Mouse (Mus musculus) CH12.LX (cell line): ENCODE results near the gene Fam168a. TPM values are rescaled to one million over a fixed set of nuclear protein-coding genes. Genes with fewer than 3 reads are reported as not detected.

ENCODE experiments used
- DNase-seq: peaks from one replicate; pipeline ENCODE4 v3.0.0-alpha.2; 2013; ENCODE audit errors: extremely low read depth
- H3K27ac ChIP-seq: 2 replicates; pipeline ENCODE4 v1.5.1; 2012; ENCODE audit warnings: low read depth, mild to moderate bottlenecking, control low read depth, moderate library complexity; ENCODE audit not compliant: insufficient read depth
- H3K27me3 ChIP-seq: replicated peaks from 2 replicates; pipeline ENCODE3; 2012; ENCODE audit warnings: inconsistent platforms
- H3K36me3 ChIP-seq, 2 experiments: replicated peaks in 1 of 2; 2 replicates each; pipeline versions ENCODE3 to v1.6.1; 2012; ENCODE audit warnings: inconsistent platforms in 1 of 2, low read length in 1 of 2, mild to moderate bottlenecking in 1 of 2, mixed read lengths in 1 of 2, moderate library complexity in 1 of 2; ENCODE audit not compliant: control insufficient read depth in 1 of 2, insufficient read depth in 1 of 2
- H3K4me1 ChIP-seq, 2 experiments: 2 replicates each; pipeline ENCODE4 v1.6.1; 2012; ENCODE audit warnings: inconsistent platforms in 1 of 2, moderate library complexity in 1 of 2; ENCODE audit not compliant: insufficient read depth in 2 of 2, control insufficient read depth in 1 of 2
- H3K4me2 ChIP-seq: 2 replicates; pipeline ENCODE4 v1.6.1; 2012; ENCODE audit warnings: low read depth, mild to moderate bottlenecking, control low read depth; ENCODE audit not compliant: poor library complexity, insufficient read depth, severe bottlenecking
- H3K4me3 ChIP-seq, 3 experiments: fragments of 150-350 bp in 1 of 3; sonication (generic) in 1 of 3; replicated peaks in 1 of 3; 2 replicates each; pipeline versions ENCODE3 to v1.5.1; 2011 to 2012; ENCODE audit warnings: low read depth in 2 of 3, low read length in 2 of 3, mild to moderate bottlenecking in 2 of 3, moderate library complexity in 2 of 3, control low read depth in 1 of 3, improper control_type of control experiment in 1 of 3, inconsistent platforms in 1 of 3, mixed read lengths in 1 of 3; ENCODE audit not compliant: poor library complexity in 1 of 3
- H3K79me2 ChIP-seq: replicated peaks from 2 replicates; pipeline ENCODE4 v1.6.1; 2012; ENCODE audit warnings: mild to moderate bottlenecking, moderate library complexity; ENCODE audit not compliant: control insufficient read depth, poor library complexity, insufficient read depth, severe bottlenecking; ENCODE audit errors: extremely low read depth
- H3K9ac ChIP-seq: 2 replicates; pipeline ENCODE4 v1.6.1; 2012; ENCODE audit warnings: low read depth, mild to moderate bottlenecking, control low read depth, moderate library complexity; ENCODE audit not compliant: insufficient read depth
- H3K9me3 ChIP-seq: replicated peaks from 2 replicates; pipeline ENCODE3; 2012; ENCODE audit warnings: low read length, inconsistent platforms, mixed read lengths
- BHLHE40 ChIP-seq: IDR thresholded peaks from 2 replicates; pipeline ENCODE4 v1.6.1; 2011; ENCODE audit warnings: mild to moderate bottlenecking, low read depth, low read length, improper control_type of control experiment
- CHD1 ChIP-seq: IDR thresholded peaks from 2 replicates; pipeline ENCODE4 v1.6.1; 2012; ENCODE audit warnings: low read depth, low read length, improper control_type of control experiment, inconsistent platforms
- E2F4 ChIP-seq: IDR thresholded peaks from 2 replicates; pipeline ENCODE4 v1.6.1; 2011; ENCODE audit warnings: low read depth, low read length, improper control_type of control experiment; ENCODE audit not compliant: insufficient replicate concordance
- ELF1 ChIP-seq: IDR thresholded peaks from 2 replicates; pipeline ENCODE4 v1.6.1; 2014; ENCODE audit warnings: low read depth, mild to moderate bottlenecking, inconsistent platforms, low read length, improper control_type of control experiment
- ETS1 ChIP-seq: conservative IDR thresholded peaks from 2 replicates; pipeline ENCODE4 v1.6.1; 2012; ENCODE audit warnings: low read depth, mild to moderate bottlenecking, inconsistent platforms, low read length, improper control_type of control experiment, moderate library complexity
- IRF4 ChIP-seq: IDR thresholded peaks from 2 replicates; pipeline ENCODE4 v1.6.1; 2014; ENCODE audit warnings: low read depth, mild to moderate bottlenecking, inconsistent platforms, low read length, improper control_type of control experiment
- JUN ChIP-seq: IDR thresholded peaks from 2 replicates; pipeline ENCODE4 v1.6.1; 2011; ENCODE audit warnings: low read depth, mild to moderate bottlenecking, low read length, improper control_type of control experiment, moderate library complexity; ENCODE audit not compliant: insufficient read depth
- KAT2A ChIP-seq: IDR thresholded peaks from 2 replicates; pipeline ENCODE4 v1.6.1; 2012; ENCODE audit warnings: low read length, improper control_type of control experiment, inconsistent platforms; ENCODE audit not compliant: insufficient replicate concordance
- MAFK ChIP-seq: IDR thresholded peaks from 2 replicates; pipeline ENCODE4 v1.6.1; 2011; ENCODE audit warnings: low read length, improper control_type of control experiment; ENCODE audit not compliant: insufficient replicate concordance
- MEF2A ChIP-seq: IDR thresholded peaks from 2 replicates; pipeline ENCODE4 v1.6.1; 2014; ENCODE audit warnings: low read depth, mild to moderate bottlenecking, inconsistent platforms, low read length, improper control_type of control experiment, borderline replicate concordance
- MXI1 ChIP-seq: IDR thresholded peaks from 2 replicates; pipeline ENCODE4 v1.6.1; 2011; ENCODE audit warnings: mild to moderate bottlenecking, low read depth, low read length, improper control_type of control experiment
- MYC ChIP-seq: IDR thresholded peaks from 2 replicates; pipeline ENCODE4 v1.6.1; 2011; ENCODE audit warnings: low read depth, mild to moderate bottlenecking, improper control_type of control experiment, low read length
- NELFE ChIP-seq: IDR thresholded peaks from 2 replicates; pipeline ENCODE4 v1.6.1; 2011; ENCODE audit warnings: low read depth, low read length, improper control_type of control experiment
- PAX5 ChIP-seq: IDR thresholded peaks from 2 replicates; pipeline ENCODE4 v1.6.1; 2012; ENCODE audit warnings: low read length, inconsistent platforms, mixed read lengths
- RAD21 ChIP-seq: IDR thresholded peaks from 2 replicates; pipeline ENCODE4 v1.6.1; 2011; ENCODE audit warnings: low read depth, mild to moderate bottlenecking, low read length, improper control_type of control experiment, moderate library complexity
- RCOR1 ChIP-seq: conservative IDR thresholded peaks from 2 replicates; pipeline ENCODE4 v1.6.1; 2012; ENCODE audit warnings: low read depth, mild to moderate bottlenecking, inconsistent platforms, low read length, improper control_type of control experiment
- SIN3A ChIP-seq: IDR thresholded peaks from 2 replicates; pipeline ENCODE4 v1.6.1; 2012; ENCODE audit warnings: low read length, improper control_type of control experiment, inconsistent platforms
- TBP ChIP-seq: conservative IDR thresholded peaks from 2 replicates; pipeline ENCODE4 v1.6.1; 2011; ENCODE audit warnings: low read depth, low read length, improper control_type of control experiment
- TCF12 ChIP-seq: IDR thresholded peaks from 2 replicates; pipeline ENCODE4 v1.6.1; 2014; ENCODE audit warnings: low read depth, mild to moderate bottlenecking, inconsistent platforms, low read length, improper control_type of control experiment
- UBTF ChIP-seq: IDR thresholded peaks from 2 replicates; pipeline ENCODE4 v1.6.1; 2012; ENCODE audit warnings: low read depth, mild to moderate bottlenecking, inconsistent platforms, low read length, improper control_type of control experiment, moderate library complexity
- USF2 ChIP-seq: conservative IDR thresholded peaks from 2 replicates; pipeline ENCODE4 v1.6.1; 2011; ENCODE audit warnings: low read depth, low read length, improper control_type of control experiment
- ZKSCAN1 ChIP-seq: IDR thresholded peaks from 2 replicates; pipeline ENCODE4 v1.6.1; 2012; ENCODE audit warnings: low read depth, inconsistent platforms, low read length, improper control_type of control experiment, borderline replicate concordance
- ZNF384 ChIP-seq: IDR thresholded peaks from 2 replicates; pipeline ENCODE4 v1.6.1; 2012; ENCODE audit warnings: low read depth, low read length, improper control_type of control experiment, inconsistent platforms
- dilution Hi-C: fragments of 300-500 bp; cut with MboI; formaldehyde crosslinking; loops from 2 replicates; pipeline ENCODE4 v1.14.3; 2020; ENCODE audit warnings: low sequenced_read_pairs; ENCODE audit not compliant: extremely low pct_unique_long_range_greater_than_20kb, extremely low pct_ligation_motif_present
- in situ Hi-C: fragments of 300-500 bp; cut with MboI; formaldehyde crosslinking; loops from 3 replicates; pipeline ENCODE4 v1.14.3; 2019; ENCODE audit warnings: low sequenced_read_pairs, low pct_ligation_motif_present, low pct_unique_long_range_greater_than_20kb, mixed read lengths
- polyA plus RNA-seq: library from polyadenylated mRNA; unstranded; fragments of >175 nt; gene quantifications from 2 replicates; pipeline ENCODE4 v1.2.1, GENCODE M21; 2012; ENCODE audit warnings: low read depth; ENCODE audit not compliant: insufficient read length
- total RNA-seq, 2 experiments: library from RNA; depleted of rRNA; stranded (reverse); fragments of 300-350 nt in 1 of 2; fragments of >200 nt in 1 of 2; gene quantifications; 2 replicates each; pipeline ENCODE4 v1.2.3; 2012 to 2014

The Fam168a gene
- total and polyA plus RNA-seq, 3 experiments = 4.0 to 15.0 (median 4.9) TPM

GRCm38 (mm10) chr7:100854137-100854814 is 147.8 kb downstream of the Fam168a start (continued):
- TF ChIP-seq MYC (0 out of 2 replicates have a peak, but pooled peaks have one; percentile 33), MAFK (0 out of 2 replicates have a peak, but pooled peaks have one; percentile 15), TBP (0 out of 2 replicates have a peak, but pooled peaks have one; percentile 53), MEF2A (peak; percentile 46; the same call in 1 of the 2 replicates), SIN3A (peak; percentile 27), TCF12 (peak; percentile 68), ZNF384 (no peak), USF2 (no peak)

GRCm38 (mm10) chr7:100854861-100855260 is 148.4 kb downstream of the Fam168a start:
- TF ChIP-seq RCOR1 = 0 out of 2 replicates have a peak, but pooled peaks have one; percentile 18
- TF ChIP-seq BHLHE40 = peak; percentile 91
- TF ChIP-seq IRF4 = no peak
- no peak for TF ChIP-seq ELF1
- no peak for TF ChIP-seq MEF2A
- no peak for TF ChIP-seq RAD21
- TF ChIP-seq ZNF384 = no peak
- TF ChIP-seq MXI1 = peak; percentile 14; the same call in 1 of the 2 replicates
- no peak for TF ChIP-seq ETS1
- TF ChIP-seq NELFE = no peak
- TF ChIP-seq JUN = no peak
- no peak for TF ChIP-seq PAX5
- TF ChIP-seq UBTF = no peak
- TF ChIP-seq E2F4 = no peak
- TF ChIP-seq CHD1 = no peak
- TF ChIP-seq KAT2A = no peak
- TF ChIP-seq ZKSCAN1 = no peak
- Histone ChIP-seq H3K36me3 (peaks cover 22 to 64% of the 10 kb centered on the region in 2 experiments), H3K9ac (peak overlapping the region; percentile 70), H3K27me3 (no peaks in the 10 kb centered on the region), H3K4me2 (peak overlapping the region; percentile 79), H3K79me2 (peaks cover 42% of the 10 kb centered on the region), H3K4me3 (peak overlapping the region; percentile 56 to 62 (median 57)), H3K27ac (peak overlapping the region; percentile 97), H3K4me1 (peaks cover 49 to 98% of the 10 kb centered on the region in 2 experiments), H3K9me3 (no peaks in the 10 kb centered on the region)
- DNase-seq = no peak
- dilution Hi-C loops = no loop called here
- in situ Hi-C loops = loop anchor here (5.0 kb wide), 1 partner anchor 37 kb away; no protein-coding TSS in a partner anchor
